Mouse (Mus musculus): ENCODE data around the gene Snx8.

Snx8 gene

DNA sequence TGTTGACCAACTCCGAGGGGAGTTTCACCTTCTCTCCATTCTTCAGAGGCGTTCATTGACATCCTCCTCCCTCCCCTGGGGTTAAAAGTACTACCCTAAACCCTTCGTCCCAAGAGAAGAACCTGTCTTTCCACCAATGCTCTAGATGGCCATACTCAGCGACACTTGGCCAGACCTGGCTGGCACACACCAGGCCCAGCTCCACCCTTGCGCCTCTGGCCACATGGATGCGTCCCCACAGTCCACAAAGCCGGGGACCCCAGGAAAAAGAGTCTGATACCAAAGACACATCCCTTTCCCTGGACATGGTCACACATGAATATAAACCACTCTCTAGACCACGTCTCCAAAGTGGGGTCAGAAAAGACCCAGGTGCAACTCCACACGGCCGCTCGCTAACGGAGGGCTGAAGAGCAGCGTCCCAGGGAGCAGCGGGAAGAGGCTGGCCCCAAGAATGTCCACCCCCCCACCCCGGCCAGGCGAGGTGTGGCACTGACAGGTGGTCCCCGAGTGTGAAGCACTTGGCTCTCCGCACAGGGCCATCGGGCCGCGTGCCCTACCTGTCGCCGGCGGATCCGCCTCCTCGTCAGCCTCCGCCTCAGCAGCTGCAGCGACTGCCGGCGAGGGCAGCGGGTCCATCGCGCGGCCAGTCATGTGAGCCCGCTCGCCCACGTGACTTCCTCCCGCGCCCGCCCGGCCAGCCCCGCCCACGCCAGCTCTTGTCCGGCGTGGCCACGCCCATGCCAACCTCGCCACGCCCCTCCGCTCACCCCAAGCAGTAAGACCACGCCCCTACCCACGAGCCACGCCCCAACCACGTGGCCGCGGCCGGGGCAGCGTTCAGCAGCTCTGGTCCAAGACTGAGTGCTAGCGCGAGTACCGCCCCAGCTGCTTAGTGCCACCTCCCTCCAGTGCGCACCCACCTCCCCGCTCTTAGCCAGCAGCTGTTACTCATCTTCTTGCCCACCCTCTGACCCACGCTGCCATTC lies at the start of gene Snx8:
Snx8 (minus strand) TSS at position 675 of the 989 bp plus-strand sequence.
- peak; percentile 98 for DNase-seq (ENCODE audit: low spot score)

DNA sequence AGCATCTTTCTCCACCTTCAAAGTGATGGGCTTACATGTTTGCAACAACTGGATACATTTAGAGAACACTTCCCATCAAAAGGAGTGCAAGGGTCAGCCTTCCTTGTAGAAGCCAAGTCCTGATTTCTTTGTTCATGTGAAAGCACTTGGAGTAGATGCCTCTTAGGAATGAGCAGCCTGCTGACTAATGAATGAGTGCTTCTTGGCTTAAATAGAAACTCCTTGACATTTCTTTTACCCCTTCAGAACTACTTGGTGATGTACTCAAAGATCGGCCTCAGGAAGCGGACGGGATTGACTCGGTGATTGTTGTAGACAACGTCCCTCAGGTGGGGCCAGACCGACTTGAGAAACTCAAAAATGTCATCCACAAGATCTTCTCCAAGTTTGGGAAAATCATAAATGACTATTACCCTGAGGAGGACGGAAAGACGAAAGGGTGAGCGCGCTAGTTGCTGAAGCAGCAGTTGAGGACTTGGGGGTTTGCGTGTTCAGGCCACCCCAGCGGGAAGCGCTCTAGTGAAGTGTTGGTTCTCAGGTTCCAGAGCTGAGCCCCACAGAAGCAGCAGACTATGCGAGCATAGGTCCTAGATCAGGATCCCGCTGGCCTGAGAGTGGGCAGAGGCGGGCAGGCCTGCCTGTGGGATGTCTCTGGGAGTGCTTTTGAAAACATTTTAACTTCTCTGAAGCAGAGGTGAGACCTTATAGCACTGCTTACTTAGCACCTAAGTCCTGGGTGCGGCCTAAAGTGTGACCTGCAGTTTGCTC lies 36.1 kb upstream of the Snx8 start:
- DNase-seq (ENCODE audit: low spot score): no peak

DNA sequence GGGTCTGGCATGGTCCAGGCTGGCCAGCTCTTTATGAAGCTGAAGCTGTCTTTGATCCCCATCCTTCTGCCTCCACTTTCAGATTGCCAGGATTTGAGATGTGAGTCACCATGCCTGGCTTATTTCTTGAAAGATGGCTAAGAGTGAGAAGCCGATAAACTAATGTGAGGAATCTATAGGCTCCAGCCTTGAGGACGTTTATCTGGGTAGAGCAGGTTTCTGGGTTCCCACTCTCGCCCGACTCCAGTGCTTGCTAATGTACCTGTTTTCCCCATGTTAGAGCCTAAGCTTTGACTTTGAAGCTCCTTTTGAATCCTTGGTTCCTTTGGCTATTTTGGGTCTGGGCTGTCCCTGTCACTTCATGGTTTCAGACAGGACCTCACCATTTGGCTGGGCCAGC lies 31.6 kb upstream of the Snx8 start:
- DNase-seq (ENCODE audit: low spot score): peak; percentile 37

DNA sequence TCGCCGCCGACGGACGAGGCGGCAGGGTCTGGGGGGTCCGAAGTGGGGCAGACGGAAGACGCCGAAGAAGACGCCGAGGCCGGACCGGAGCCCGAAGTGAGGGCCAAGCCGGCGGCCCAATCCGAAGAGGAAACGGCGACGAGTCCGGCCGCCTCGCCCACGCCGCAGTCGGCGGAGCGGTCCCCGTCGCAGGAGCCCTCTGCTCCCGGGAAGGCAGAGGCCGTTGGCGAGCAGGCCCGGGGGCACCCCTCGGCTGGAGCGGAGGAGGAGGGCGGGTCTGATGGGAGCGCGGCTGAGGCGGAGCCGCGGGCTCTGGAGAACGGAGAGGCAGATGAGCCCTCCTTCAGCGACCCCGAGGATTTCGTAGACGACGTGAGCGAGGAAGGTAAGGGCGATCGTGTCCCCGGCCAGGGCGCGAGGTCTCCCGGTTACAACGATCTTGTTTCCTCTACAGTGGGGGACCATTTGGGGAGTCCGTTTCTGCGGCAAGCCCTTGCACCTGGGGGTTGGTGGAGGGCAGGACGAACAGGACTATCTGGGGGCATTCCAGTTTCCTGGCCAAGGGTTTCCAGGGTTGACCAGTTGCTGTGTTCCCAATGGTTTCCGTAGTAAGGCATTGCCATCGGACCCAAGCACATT lies 30.5 kb upstream of the Snx8 start:
- DNase-seq (ENCODE audit: low spot score): peak; percentile 50

DNA sequence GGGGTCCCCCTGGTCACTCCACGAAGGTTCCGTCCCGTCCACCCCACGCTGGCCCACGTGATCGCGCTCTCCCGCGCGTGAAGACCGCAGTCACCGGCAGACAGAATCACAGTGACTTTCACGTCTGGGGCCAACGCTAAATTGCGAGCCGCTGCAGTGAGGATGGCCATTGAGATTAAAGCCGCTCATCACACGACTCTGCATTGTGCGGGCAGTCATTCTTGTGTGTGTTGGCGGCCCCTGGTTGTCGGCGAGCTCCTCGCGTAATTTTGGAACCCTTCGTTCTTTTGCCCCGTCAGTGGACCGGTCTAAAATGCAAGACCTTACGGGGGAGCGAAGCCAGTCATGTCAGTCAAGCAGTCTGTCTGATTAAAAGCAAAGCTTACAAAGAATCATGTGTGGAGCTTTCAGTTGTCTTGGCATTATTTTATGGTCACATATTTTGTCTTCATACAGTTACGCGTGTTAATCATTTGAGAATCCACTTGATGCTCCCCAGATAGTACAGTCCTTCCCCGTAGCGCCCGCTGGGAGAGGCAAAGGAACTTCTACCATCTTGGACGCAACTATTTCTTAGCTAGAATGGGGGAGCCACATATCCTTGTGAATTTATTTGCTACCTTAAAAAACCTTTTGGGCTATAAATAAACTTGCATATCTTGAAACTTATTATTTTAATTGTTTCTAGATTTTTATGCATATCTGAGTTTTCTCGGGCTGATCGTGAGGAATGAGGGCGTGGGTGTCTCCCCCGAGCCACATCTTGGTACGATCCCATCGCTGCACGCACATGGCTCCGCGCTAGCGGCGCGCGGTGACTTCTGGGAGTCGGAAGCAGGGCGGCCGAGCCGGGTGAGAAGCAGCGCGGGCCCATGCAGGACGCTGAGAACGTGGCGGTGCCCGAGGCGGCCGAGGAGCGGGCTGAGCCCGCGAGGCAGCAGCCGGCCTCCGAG lies 29.7 kb upstream of the Snx8 start, which contains the start of gene Eif3b:
Eif3b (plus strand) TSS at position 840 of the 953 bp plus-strand sequence.
- DNase-seq (ENCODE audit: low spot score): peak; percentile 96

DNA sequence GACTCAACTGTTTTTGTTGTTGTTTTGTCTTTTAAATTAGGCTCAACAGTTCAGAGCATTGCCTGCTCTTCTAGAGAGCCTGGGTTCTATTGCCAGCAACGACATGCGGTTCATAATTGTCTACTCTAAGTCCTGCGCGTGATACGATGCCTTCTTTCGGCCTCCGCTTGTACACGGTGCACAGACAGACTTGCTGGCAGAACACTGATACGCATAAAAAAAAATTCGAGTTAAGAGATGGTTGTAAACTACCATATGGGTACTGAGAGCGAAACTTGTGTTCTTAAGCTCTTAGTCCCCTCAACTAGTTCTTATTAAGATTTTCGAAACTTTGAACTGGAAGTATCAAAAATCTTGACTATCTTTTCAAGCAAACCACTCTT lies 29.0 kb upstream of the Snx8 start:
- DNase-seq (ENCODE audit: low spot score): no peak

DNA sequence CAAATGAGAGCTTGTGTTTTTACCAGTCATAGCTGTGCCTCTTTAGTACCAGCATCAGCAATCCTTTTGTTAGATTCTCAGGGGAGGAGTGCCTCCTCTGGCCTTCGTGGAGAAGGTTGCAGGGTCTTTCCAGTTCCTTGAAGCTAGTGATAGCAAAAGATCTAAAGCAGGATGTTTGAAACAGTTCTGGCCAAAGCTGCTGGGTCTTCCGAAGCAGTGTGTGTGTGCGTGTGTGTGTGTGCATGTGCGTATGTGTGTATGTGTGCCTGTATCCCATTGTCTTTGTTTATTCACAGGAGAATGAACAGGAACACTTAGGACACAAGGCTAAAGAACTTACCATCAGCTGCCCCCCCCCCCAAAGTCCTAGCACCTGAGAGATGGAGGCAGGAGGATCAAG lies 25.6 kb upstream of the Snx8 start:
- peak; percentile 22 for DNase-seq (ENCODE audit: low spot score)

DNA sequence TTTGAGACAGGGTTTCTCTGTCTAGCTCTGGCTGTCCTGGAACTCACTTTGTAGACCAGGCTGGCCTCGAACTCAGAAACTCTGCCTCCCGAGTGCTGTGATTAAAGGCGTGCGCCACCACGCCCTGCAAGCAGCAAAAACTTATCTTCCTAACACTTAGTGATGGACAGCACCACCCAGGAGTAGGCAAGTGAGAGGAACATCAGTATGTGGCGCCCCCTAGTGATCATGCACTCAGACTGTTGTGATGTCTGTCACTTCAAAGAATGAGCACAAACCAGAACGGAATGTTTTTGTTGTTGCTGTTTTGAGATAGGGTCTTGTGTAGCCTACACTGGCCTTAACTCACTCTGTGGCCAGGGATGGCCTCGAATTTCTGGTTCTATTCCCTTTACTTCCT lies 22.3 kb upstream of the Snx8 start:
- peak; percentile 38 for DNase-seq (ENCODE audit: low spot score)

DNA sequence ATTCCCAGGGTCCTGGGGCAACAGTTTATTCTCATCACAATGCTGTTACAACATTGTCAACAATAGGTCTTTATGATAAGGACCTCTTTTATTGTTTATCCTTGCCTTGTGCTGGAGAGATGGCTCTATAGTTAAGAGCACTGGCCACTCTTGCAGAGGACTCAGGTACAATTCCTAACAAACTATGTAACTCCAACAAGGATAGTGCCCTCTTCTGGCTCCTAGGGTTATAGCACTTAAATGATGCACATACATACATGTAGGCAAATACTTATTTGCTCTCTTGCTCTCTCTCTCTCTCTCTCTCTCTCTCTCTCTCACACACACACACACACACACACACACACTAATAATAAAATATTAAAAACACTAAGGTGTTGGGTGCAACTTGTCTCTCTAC lies 19.7 kb upstream of the Snx8 start:
- DNase-seq (ENCODE audit: low spot score): no peak

DNA sequence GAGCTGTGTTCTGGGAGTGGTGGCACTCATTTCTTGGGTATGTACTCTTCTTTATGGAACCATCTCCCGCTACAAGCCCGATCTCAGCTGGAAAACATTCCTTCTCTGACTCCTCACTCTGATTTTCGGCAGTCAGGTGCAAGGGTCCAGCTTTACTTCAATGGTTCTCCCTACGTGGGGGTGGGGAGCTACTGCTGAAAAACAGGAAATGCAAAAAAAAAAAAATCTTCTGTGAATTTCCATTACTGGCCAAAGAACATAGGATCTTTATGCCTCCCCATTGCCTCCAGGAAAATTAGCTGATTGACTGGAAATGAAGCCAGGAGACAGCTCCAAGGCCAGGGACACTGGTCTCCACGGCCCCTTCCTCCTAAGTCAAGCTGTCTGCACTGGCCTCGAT lies 17.6 kb upstream of the Snx8 start:
- no peak for DNase-seq (ENCODE audit: low spot score)

DNA sequence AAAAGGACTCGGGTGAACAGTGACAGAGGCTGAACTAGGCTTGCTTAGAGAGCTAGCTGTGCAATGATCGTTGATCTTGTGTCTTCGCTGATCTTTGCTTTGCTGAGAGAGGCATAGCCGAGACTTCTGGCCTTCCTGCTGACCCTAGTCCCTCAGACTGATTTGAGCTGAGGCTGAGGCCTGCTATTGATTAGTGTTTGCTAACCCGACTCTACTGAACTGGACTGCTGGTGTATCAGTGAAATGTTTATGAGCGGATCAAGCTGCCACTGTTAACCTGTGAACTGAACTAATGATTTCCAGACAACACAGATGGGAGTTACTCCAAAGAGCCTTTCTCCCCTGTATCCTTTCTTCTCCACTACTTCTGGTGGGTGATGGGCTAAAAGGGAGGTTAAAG lies 16.1 kb upstream of the Snx8 start:
- DNase-seq (ENCODE audit: low spot score): no peak

DNA sequence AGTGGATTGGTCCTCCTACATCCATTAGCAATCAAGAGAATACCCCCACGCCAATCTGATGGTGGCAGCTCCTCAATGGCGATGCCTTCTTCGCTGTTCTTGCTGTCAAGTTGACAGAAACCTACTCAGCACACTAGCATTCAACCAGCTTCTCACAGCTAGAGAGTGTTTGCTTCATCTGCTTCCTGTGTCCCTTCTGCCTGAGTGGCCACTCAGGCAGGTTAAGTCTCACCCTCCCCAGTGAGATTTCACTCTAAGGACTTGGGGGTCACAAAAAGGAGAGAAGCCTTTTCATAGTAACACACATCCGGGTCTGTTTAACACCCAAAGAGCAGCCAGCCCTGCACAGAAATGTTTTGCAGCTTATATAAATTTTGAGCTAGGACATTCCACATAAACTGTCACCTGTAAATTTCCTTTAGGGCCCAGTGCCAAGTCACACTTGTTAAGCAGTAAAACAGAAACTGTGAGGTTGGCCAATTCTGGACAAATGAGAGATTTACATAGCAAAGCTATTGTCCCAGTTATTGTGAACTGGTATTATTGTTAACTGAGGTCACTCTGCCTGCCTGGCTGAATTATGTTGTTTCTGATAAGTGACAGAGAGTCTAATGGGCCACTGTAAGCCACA lies 13.7 kb upstream of the Snx8 start:
- no peak for DNase-seq (ENCODE audit: low spot score)

DNA sequence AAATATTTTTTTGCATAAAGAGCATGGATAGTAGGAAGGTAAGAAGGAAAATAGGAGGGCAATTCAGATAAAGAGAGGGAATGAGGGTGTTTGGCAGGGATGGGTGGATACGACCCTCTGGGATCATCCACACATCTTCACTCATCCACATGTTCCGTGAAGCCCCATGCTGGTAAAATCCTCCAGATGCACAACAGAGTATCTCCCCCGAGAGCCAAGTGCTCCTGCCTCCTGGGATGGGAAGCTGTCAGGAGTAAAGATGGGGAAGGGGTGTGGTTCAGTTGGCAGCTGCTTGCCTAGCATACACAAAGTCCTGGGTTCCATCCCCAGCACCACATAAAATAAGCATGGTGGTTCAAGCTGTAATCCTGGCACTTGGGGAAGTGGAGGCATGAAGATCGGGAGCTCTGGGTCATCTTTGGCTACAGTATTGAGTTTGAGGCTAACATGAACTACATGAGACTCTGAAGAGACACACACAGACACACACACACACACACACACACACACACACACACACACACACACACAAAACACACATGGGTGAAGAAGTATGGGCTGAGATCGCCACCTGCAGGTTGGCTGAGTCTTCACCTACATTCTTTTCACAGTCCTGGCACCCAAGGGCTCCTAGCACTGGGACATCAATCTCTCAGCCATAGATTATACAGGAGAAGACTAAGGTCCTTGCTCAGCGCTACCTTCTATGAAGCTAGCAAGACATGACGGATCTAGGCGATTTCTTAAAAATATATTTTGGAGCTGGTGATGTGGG lies 7.3 kb upstream of the Snx8 start:
- no peak for DNase-seq (ENCODE audit: low spot score)

DNA sequence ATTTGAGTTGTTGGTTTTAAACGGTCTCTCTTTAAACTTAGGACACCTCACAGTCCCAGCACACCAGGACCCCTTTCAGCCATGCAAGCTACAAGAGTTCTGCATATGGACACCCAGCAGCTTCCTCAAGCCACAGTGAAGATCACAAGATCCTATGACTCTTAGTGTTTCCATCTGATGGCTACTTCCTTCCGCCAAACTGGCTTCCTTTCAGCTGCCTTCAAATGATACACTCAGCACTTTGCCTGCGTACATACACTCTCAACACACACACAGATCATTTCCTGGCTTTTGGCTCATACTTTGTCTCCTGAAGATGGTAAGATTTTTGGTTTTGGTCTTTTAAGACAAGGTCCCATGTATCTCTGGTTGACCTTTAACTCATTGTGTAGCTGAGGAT lies 3.6 kb upstream of the Snx8 start:
- DNase-seq (ENCODE audit: low spot score): no peak

DNA sequence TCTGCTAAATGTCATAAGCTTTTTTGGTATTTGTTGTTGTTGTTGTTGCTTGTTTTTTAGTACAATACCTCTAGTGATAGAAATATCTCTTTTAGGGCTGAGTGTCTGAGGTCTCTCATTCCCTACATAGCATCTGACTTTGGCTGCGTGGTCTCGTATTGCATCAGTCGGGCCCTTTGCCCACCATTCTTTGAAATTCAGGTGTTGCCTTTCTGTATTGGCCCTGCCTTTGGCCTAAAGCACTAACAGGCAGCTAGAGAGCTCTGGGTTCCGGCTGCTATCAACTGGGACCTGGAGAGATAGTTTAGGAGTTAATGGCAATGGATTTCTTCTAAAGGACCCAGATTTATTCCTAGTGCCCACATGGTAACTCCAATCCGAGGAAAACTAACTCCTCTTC lies 2.9 kb upstream of the Snx8 start:
- DNase-seq (ENCODE audit: low spot score): no peak

DNA sequence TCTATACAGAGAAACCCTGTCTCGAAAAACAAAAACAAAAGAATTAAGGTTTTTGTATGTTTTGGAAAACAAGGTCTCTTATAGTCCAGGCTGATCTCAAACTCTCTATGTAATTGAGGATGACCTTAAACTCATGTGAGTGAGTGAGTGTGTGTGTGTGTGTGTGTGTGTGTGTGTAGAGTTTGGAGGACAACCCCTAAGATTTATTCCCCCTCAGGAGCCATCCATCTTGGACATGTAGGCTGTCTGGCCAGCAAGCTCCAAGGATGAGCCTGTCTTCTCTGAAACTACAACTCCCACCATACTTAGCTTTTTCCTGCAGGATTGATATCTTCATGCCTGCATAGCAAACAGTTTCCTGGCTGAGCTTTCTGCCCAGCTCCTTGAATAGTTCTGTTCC lies 2.4 kb upstream of the Snx8 start:
- DNase-seq (ENCODE audit: low spot score): no peak

DNA sequence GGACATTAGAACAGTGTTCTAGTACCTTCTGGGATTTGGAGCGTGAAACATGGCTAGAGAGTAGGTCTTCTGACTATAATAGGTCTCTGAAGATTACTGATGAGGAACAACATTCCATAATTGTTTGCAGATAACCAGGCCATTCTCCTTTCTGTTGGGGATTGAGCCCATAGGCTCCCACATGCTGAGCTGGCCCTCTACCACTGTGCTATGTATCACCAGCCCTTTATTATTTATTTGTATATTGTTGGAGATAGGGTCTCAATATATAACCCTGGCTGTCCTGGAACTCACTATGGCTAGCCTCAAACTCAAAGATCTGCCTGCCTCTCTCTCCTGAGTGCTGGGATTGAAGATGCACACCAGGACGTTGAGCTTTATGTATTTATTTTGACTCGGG lies 585 bp upstream of the Snx8 start:
- DNase-seq (ENCODE audit: low spot score): no peak

DNA sequence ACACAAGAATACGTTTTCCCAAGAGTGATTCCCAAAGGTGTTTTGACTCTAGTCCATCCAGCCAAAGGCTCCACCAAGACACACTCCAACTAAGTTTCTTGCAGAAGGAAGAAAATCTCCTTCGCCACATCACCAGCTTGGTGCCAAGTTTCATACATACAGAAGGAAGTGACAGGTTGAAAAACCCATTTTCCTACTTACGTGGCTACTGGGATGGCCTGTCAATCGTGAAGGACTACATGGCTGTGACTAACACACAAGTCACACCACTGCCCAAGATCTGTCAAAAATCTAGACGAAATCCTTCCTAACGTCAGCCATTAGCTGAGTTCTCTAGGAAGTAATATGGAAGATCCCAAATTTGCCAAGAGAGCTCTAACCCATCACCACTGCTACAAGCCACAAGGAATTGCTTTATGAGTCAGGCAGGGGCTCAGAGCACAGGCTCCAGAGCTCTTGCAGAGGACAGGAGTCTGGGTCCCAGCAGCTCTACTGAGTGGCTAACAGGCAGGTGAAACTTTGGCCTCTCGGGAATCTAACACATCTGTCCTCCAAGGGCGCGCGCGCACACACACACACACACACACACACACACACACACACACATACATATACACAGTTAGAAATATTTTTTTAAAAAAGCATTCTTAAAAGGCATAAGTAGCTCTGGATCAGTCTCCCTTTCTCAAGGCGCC lies 1.1 kb downstream of the Snx8 start:
- DNase-seq (ENCODE audit: low spot score): peak; percentile 46

DNA sequence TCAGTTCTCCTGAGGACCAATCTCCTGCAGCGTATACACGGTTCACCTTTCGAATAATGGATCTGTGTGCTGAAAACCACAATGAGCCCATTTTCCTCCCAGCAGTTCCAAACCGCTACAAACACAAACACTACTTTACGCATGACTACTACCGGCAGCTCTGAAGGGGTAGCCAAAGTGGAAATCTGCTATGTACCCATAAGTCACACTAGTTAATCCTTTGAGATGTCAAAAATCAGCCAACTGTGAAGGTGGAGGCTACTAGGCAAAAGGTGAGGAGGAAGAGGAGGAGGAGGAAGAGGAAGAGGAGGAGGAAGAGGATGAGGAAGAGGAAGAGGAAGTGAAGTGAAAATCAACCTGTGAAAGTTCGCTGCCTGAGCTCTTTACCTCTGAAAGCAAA lies 1.8 kb downstream of the Snx8 start:
- no peak for DNase-seq (ENCODE audit: low spot score)

DNA sequence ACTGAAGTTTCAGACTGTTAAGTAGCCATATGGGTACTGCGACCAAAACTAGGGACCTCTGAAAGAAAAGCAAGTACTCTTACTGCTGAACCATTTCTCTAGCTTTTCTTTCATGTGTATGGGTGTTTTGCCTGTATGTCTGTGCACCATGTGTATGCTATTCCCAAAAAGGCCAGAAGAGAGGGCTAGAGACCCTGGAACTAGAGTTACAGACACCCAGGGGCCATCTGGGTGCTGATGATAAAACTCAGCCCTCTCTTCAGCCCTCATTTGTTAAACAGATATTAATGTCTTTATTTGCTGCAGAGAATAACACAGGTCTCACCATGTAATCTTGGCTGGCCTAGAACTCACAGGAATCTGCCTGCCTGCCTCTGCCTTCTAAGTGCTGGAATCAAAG lies 4.6 kb downstream of the Snx8 start:
- no peak for DNase-seq (ENCODE audit: low spot score)
